Mouse (Mus musculus) limb, embryonic 13.5 days (tissue): ENCODE results near the gene Ctsz. TPM values are rescaled to one million over a fixed set of nuclear protein-coding genes. Genes with fewer than 3 reads are reported as not detected.
A peak's percentile ranks its signal among the peaks of the same experiment; 100 is the strongest.

Source experiments
- ATAC-seq: fragments of 200-750 bp; cut with Nextera tagmentation; 2 replicates; pipeline ENCODE4 v1.8.0; 2017; ENCODE audit warnings: low read depth, moderate number of reproducible peaks, moderate TSS enrichment; ENCODE audit not compliant: low FRiP score
- H3K27ac ChIP-seq: fragments of 300-500 bp; sonication (generic); 2 replicates; pipeline ENCODE4 v1.5.1; 2015; ENCODE audit warnings: inconsistent platforms, mild to moderate bottlenecking, moderate library complexity
- H3K27me3 ChIP-seq: fragments of 300-500 bp; sonication (generic); 2 replicates; pipeline ENCODE4 v1.6.1; 2015; ENCODE audit warnings: mild to moderate bottlenecking, inconsistent platforms
- H3K36me3 ChIP-seq: fragments of 300-500 bp; sonication (generic); 2 replicates; pipeline ENCODE4 v1.6.1; 2015; ENCODE audit warnings: inconsistent platforms, mild to moderate bottlenecking, moderate library complexity
- H3K4me1 ChIP-seq: fragments of 300-500 bp; sonication (generic); 2 replicates; pipeline ENCODE4 v1.6.1; 2015; ENCODE audit warnings: inconsistent platforms
- H3K4me2 ChIP-seq: fragments of 300-500 bp; sonication (generic); replicated peaks from 2 replicates; pipeline ENCODE4 v1.6.1; 2015; ENCODE audit warnings: inconsistent platforms, mild to moderate bottlenecking, moderate library complexity
- H3K4me3 ChIP-seq: fragments of 300-500 bp; sonication (generic); 2 replicates; pipeline ENCODE4 v1.5.1; 2015; ENCODE audit warnings: moderate library complexity, mild to moderate bottlenecking, inconsistent platforms
- H3K9ac ChIP-seq: fragments of 300-500 bp; sonication (generic); 2 replicates; pipeline ENCODE4 v1.6.1; 2015; ENCODE audit warnings: mild to moderate bottlenecking, inconsistent platforms
- H3K9me3 ChIP-seq: fragments of 300-500 bp; sonication (generic); 2 replicates; pipeline ENCODE4 v1.6.1; 2016; ENCODE audit warnings: inconsistent platforms
- WGBS: fragments of 180-500 bp; shearing (Covaris S2); methylation state at CpG from one replicate; pipeline ENCODE4 v1.1.7; 2015; 5-methylcytosine and 5-hydroxymethylcytosine counted together
- polyA plus RNA-seq: library from polyadenylated mRNA; unstranded; fragments of >200 nt; fragmentation: Nextera tagmentation; extraction: Ambion mirVana; gene quantifications from 2 replicates; pipeline ENCODE4 v1.2.1, GENCODE M21; 2015

Gene Ctsz
- 166 and 177 TPM in 2 replicates for polyA plus RNA-seq

DNA sequence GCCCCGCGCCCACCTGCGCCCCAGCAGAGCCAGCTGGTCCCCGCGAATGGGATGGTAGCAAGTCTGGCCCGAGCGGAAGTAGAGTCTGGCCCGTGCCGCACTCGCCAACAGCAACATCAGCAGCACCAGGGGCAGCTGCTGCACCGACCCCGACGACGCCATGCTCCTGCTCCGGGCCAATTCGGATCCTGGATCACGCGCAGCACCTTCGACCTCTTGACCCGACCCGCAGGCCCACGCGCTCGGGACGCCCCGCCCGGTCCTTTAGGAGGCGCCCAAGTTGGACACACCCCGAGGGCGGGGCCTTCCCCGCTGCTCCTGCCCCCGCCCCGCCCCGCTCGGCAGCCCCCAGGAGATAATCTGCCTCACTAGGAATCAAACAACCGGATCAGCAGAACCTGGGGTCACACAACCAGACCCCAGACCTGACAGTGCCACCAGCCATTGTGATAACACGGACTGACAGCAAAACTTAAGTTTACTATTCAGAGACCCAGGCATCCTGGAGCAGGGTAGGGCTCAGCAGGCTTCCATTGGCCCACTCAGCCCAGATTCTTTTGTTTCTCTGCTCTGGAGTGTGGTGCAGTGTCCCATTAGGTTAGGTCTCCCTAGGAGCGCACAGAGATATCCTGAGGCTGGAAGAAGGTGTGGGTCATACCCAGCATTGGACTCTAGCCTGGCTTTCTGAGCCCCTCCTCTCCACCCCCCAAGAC lies at the start of gene Ctsz:
TSS of gene Ctsz (minus strand) at position 303 of the 713 bp plus-strand sequence.
- Histone ChIP-seq H3K27ac (no peak within 1 kb of the TSS), H3K9me3 (no peaks in the 10 kb centered on the region), H3K4me3 (peak within 1 kb of the TSS; percentile 62), H3K27me3 (no peaks in the 10 kb centered on the region), H3K36me3 (peaks cover 25% of the 10 kb centered on the region), H3K9ac (peak within 1 kb of the TSS; percentile 70), H3K4me1 (peaks cover 36% of the 10 kb centered on the region), H3K4me2 (peak within 1 kb of the TSS; percentile 81)
- peak; percentile 75 for ATAC-seq
- 1% methylated on average over 38 of the region's 38 CpGs for WGBS

DNA sequence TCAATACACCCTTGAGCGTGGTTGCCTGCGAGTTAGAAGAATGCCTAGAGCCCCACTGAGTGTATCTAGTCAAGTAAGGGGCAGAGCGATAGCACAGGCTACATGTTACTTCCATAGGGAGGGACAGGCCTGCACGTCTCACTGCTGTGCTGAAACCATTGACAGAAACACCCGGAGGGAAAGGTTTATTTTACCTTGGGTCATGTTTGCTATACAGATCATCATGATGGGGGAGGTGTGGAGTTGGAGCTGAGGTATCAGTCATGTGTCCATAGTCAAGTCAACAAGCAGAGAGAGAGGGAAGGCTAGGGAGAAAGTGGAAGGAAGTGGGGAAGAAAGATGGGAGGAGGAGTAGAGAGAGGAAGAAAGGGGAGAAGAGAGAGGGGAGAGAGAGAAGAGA lies 48.2 kb upstream of the Ctsz start:
- no peaks in the 10 kb centered on the region for H3K36me3 ChIP-seq
- H3K4me3 ChIP-seq, result no peak overlapping the region
- H3K4me1 ChIP-seq, result no peaks in the 10 kb centered on the region
- no peak overlapping the region for H3K27ac ChIP-seq
- ATAC-seq, result no peak
- WGBS, result 88% methylated on average over 5 of the region's 5 CpGs
- H3K9me3 ChIP-seq, result no peaks in the 10 kb centered on the region
- H3K4me2 ChIP-seq, result no peak overlapping the region
- no peak overlapping the region for H3K9ac ChIP-seq
- no peaks in the 10 kb centered on the region for H3K27me3 ChIP-seq

DNA sequence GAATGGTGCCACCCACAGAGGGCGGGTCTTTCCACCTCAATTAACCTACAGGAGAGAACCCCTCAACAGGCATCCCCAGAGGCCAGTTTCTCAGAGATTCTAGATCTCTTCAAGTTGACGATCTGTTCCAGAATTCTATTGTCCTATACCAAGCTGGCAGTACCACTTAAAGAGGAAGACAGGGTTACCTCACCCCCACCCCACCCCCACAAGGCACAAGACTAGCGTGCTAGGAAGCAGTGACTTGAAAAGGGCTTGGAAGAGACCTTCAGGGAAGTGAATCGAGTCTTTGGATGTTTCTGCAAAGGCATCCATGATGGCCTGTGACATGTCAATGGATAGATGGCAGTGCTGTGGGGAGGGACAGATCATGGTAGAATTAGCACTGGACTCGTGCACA lies 39.9 kb upstream of the Ctsz start:
- WGBS, result 77% methylated on average over 5 of the region's 5 CpGs
- no peak overlapping the region for H3K4me3 ChIP-seq
- H3K4me1 ChIP-seq, result no peaks in the 10 kb centered on the region
- H3K36me3 ChIP-seq, result no peaks in the 10 kb centered on the region
- ATAC-seq, result no peak
- H3K4me2 ChIP-seq, result no peak overlapping the region
- H3K27me3 ChIP-seq, result no peaks in the 10 kb centered on the region
- H3K27ac ChIP-seq, result no peak overlapping the region
- H3K9ac ChIP-seq, result no peak overlapping the region
- H3K9me3 ChIP-seq, result no peaks in the 10 kb centered on the region

DNA sequence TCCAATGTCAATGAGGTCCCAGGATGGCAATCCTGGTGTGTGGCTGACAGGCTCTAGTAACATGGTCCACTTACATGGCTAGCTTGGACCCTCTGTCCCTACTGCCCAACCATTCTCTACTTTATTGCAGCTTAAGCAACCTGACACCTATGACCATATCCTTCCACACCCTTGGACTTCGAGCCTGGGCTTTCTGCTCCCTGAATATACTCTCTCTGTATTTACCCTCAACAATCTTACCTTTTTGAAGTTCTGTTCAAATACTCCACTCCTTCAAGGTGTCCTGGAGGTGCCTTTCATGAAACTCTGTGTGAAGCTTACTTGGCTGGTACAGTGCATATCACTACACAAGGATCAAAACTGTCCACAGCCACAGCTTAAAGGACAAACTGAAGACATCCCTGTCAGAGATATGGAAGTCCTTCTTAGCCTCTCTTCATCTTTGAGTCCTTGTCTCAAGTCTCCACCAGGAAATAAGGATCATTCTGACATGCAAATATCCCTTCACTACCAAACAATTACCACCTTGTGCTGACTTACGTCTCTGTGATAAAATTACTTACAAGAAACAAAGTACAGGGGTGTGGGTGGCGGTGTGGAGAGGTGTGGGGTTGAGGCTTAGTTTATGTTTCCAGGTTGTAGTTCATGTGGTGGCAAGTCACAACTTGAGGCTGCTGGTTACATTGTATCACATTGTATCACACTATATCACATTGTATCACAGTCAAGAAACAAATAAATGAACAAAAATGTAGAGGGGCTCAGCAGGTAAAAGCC lies 38.9 kb upstream of the Ctsz start:
- no peak overlapping the region for H3K9ac ChIP-seq
- no peaks in the 10 kb centered on the region for H3K36me3 ChIP-seq
- WGBS, result 72% methylated on average over 3 of the region's 3 CpGs

DNA sequence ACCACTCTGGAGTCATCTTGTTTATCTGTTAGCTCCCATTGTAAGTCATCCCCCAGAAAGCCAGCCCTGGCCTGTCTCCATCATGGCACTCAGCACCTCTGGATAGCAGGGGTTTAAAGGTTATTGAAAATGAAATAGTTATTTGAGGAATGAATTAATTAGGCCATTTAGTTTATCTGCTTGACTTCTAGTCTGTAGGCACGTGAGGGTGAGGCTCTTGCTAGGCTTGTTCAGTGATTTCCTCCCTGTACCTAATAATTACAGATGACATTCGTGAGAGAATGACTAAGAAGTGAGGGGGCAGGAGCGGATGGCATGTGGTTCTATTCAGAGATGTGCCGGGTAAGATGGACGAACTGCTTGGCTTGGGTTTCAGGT lies 34.7 kb upstream of the Ctsz start:
- H3K36me3 ChIP-seq, result peaks cover 30% of the 10 kb centered on the region
- peak overlapping the region; percentile 82 for H3K4me2 ChIP-seq
- ATAC-seq, result no peak; the same call in 1 of the 2 replicates
- peaks cover 9% of the 10 kb centered on the region for H3K4me1 ChIP-seq
- 68% methylated on average over 5 of the region's 5 CpGs for WGBS
- no peaks in the 10 kb centered on the region; the same call in 1 of the 2 replicates for H3K9me3 ChIP-seq
- H3K27me3 ChIP-seq, result no peaks in the 10 kb centered on the region
- peak overlapping the region; percentile 67 for H3K9ac ChIP-seq
- H3K4me3 ChIP-seq, result peak overlapping the region; percentile 79
- H3K27ac ChIP-seq, result peak overlapping the region; percentile 73

More for the DNA sequence above, 38.9 kb upstream of the Ctsz start:
- Histone ChIP-seq H3K4me2 (no peak overlapping the region), H3K4me1 (peaks cover 4% of the 10 kb centered on the region), H3K27me3 (no peaks in the 10 kb centered on the region), H3K27ac (no peak overlapping the region), H3K4me3 (no peak overlapping the region), H3K9me3 (no peaks in the 10 kb centered on the region)
- no peak for ATAC-seq

DNA sequence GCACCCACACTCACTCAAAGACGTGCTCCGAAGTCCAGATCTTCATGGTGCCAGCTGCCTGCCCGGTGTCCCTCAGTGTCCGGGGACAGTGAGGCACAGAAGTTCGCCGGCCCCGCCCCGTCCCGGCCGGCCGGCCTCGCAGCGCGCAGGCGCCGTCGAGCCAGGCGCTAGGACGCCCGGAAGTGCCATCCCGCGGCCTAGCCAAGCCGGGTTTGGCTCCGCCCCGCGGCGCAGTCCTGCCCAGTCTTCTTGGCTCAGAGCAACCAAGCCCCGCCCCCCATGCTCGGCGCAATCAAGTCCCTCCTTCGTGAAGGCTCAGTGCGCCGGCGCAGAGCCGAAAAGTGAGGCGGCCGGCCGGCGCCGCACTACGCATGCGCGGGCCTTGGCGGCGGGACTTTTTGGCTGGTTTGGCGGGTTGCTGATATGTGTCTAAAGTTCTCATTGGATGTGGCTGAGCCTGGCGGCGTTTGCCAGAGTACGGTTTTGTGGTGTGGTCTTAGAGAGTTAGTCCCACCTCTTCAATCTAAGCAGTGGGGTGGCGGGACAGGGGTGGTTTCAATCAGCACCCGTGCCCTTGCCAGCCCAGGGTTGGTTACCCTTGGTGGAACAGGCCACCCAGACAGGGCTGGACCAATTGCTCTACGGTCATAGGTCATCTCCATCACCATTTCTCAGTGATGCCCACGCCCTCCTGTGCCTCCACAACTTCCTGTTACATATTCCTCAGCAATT lies 34.1 kb upstream of the Ctsz start, which contains the start of gene Prelid3b:
TSS of gene Prelid3b (minus strand) at position 264 of the 732 bp plus-strand sequence.
- ATAC-seq, result peak; percentile 98
- Histone ChIP-seq H3K36me3 (peaks cover 35% of the 10 kb centered on the region), H3K27me3 (no peaks in the 10 kb centered on the region), H3K4me1 (peaks cover 9% of the 10 kb centered on the region), H3K4me2 (peak within 1 kb of the TSS; percentile 82), H3K9ac (peak within 1 kb of the TSS; percentile 88), H3K4me3 (peak within 1 kb of the TSS; percentile 79), H3K27ac (peak within 1 kb of the TSS; percentile 73), H3K9me3 (no peaks in the 10 kb centered on the region; the same call in 1 of the 2 replicates)
- under 1% methylated on average over 53 of the region's 53 CpGs for WGBS

DNA sequence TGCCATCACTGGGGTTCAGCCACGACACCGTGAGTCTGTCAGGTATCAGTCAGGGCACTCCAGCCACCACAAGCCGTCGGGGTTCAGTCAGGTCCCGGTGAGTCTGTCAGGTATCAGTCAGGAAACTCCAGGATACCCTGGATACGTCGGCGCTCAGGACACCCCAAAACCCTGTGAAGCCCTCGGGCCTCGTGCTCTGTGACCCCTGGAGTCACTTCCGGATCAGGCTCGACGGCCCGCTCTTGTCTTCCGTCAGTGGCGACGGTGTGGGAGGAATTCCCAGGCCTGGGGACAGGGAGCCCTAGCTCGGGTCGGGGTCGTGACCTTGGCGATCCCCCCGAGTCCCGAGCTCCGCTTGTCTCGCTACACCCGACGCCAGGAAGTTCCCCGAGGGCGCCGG lies 33.6 kb upstream of the Ctsz start:
- peak overlapping the region; percentile 82 for H3K4me2 ChIP-seq
- peak overlapping the region; percentile 44; the same call in 1 of the 2 replicates for H3K27ac ChIP-seq
- peaks cover 40% of the 10 kb centered on the region for H3K36me3 ChIP-seq
- 9% methylated on average over 30 of the region's 30 CpGs for WGBS
- H3K27me3 ChIP-seq, result no peaks in the 10 kb centered on the region
- H3K9ac ChIP-seq, result peak overlapping the region; percentile 88
- H3K4me3 ChIP-seq, result peak overlapping the region; percentile 79
- H3K9me3 ChIP-seq, result no peaks in the 10 kb centered on the region; the same call in 1 of the 2 replicates
- H3K4me1 ChIP-seq, result peaks cover 9% of the 10 kb centered on the region
- peak; percentile 16; the same call in 1 of the 2 replicates for ATAC-seq

DNA sequence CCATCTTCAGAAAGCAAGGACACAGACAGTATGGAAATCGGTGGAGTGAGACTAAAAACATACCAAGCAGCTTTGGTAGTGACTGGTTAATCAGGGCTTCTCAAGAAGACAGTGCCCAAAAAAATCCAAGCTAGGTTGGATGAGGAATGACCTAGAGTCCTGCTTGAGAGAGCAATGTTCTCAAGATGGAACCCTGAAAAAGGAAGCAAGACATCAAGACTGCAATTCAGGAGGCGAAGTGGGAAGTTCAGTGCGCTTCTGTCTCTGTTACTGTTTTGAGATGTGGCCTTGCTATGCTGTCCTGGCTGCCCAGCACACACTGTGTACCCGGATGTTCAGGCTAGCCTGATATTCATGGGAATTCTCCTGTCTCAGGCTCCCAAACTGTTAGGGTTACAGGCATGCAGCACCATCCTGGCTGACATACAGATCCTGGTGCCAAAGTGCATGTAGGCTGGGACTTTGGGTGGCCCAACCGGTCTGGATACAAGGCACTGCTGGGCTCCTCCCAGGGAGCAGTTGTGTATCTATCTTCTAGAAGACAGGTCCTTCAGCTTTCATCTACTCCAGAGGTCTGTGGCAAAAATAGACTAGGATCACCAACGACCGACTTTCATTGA lies 32.1 kb upstream of the Ctsz start:
- H3K4me3 ChIP-seq, result no peak overlapping the region
- H3K4me1 ChIP-seq, result peaks cover 9% of the 10 kb centered on the region
- peaks cover 52% of the 10 kb centered on the region for H3K36me3 ChIP-seq
- 90% methylated on average over 7 of the region's 7 CpGs for WGBS
- no peak overlapping the region for H3K4me2 ChIP-seq
- ATAC-seq, result no peak
- H3K27me3 ChIP-seq, result no peaks in the 10 kb centered on the region
- H3K9me3 ChIP-seq, result no peaks in the 10 kb centered on the region; the same call in 1 of the 2 replicates
- H3K27ac ChIP-seq, result no peak overlapping the region
- H3K9ac ChIP-seq, result no peak overlapping the region

DNA sequence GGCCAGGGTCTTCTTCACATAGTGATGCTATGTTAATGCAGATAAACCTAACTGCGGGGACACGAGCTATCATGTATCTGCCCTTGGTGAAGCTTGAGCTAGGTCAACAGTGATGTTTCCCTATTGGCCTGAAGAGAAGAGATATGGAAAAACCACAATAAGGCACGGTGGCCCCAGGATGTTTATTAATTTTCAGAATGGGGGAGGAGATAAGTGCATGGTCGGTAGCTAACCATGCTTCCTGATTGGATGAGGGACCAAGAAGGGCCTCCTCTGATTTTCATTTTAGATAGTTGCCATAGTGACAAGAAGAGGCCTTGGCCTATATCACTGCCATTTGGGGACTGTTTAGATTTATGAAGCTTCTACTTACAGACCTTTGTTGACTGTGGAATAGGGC lies 31.5 kb upstream of the Ctsz start:
- 93% methylated on average over 4 of the region's 4 CpGs for WGBS
- Histone ChIP-seq H3K9ac (no peak overlapping the region), H3K36me3 (peaks cover 58% of the 10 kb centered on the region), H3K27me3 (no peaks in the 10 kb centered on the region), H3K9me3 (no peaks in the 10 kb centered on the region; the same call in 1 of the 2 replicates), H3K4me3 (no peak overlapping the region), H3K4me1 (peaks cover 9% of the 10 kb centered on the region), H3K4me2 (no peak overlapping the region), H3K27ac (no peak overlapping the region)
- ATAC-seq, result no peak

DNA sequence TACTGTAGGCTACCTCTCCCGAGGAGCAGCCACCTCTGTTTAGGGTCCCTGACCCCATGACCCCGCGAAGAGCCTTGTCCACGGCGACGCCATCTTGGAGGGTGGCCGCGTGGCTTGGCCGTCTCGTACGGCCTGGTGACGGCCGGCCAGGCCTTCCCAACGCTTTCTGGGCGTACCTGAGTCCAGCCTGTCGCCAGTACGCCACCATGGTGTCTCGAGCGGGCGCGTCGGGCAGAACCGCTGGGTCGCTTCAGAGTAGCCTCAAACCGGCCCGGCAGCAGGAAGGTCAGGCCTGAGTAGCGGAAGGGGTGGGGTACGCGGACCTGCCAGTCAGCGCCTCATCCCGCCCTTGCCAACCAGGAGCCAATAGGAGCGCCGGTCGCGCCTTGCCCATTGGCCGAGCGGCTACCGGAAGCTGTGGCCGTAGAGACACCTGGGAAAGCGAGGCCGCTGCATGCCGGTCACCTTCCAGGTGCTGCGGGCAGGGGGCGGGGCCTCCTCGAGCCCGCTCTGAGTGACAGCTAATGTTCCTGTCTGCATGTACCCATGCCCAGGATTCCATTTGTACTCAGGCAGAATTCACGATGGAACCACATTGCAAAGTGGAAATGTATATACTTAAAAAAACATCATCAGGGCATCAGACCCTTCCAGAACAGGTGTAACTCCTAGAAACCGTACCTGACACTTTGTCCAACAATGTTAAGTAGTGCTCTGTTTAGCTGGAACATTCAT lies 25.1 kb upstream of the Ctsz start, which contains the start of gene Atp5e:
TSS of gene Atp5e (minus strand) at position 317 of the 735 bp plus-strand sequence.
- H3K36me3 ChIP-seq, result peaks cover 65% of the 10 kb centered on the region
- peak; percentile 99 for ATAC-seq
- WGBS, result 2% methylated on average over 48 of the region's 48 CpGs

DNA sequence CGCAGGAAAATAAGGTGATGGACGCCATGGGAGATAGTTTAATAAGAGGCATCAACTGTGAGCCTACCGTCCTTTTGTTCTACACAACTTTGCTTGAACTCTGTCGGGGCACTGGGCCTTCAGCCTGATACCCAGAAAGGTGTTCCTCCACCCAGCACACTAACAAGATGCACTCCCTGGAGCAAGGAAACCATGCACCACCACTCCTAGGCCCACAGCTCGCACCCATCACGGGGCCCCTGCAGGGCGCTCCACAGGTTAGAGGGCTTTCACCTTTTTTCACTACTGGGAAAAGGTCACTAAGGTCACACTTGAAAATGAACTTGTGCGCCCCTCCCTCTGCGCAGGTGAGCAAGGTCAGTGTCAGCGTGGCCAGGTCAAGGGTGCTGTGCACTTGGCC lies 24.5 kb upstream of the Ctsz start:
- Histone ChIP-seq H3K4me2 (peak overlapping the region; percentile 97), H3K4me3 (peak overlapping the region; percentile 87), H3K9me3 (no peaks in the 10 kb centered on the region), H3K9ac (peak overlapping the region; percentile 83), H3K27me3 (no peaks in the 10 kb centered on the region), H3K36me3 (peaks cover 60% of the 10 kb centered on the region), H3K27ac (no peak overlapping the region; the same call in 1 of the 2 replicates), H3K4me1 (peaks cover 14% of the 10 kb centered on the region)
- ATAC-seq, result peak; percentile 20; the same call in 1 of the 2 replicates
- WGBS, result 36% methylated on average over 10 of the region's 10 CpGs

More for the DNA sequence above, 25.1 kb upstream of the Ctsz start, which contains the start of gene Atp5e:
- Histone ChIP-seq H3K4me2 (peak within 1 kb of the TSS; percentile 97), H3K4me1 (peaks cover 14% of the 10 kb centered on the region), H3K9ac (peak within 1 kb of the TSS; percentile 83), H3K4me3 (peak within 1 kb of the TSS; percentile 87), H3K9me3 (no peaks in the 10 kb centered on the region), H3K27ac (no peak within 1 kb of the TSS; the same call in 1 of the 2 replicates), H3K27me3 (no peaks in the 10 kb centered on the region)
